Mouse (Mus musculus) megakaryocyte, embryonic 14.5 days (primary cell): ENCODE results near the gene Hoxa6. TPM values are rescaled to one million over a fixed set of nuclear protein-coding genes. Genes with fewer than 3 reads are reported as not detected.

Source experiments
- H3K27me3 ChIP-seq: replicated peaks from 2 replicates; pipeline ENCODE3; 2012; ENCODE audit warnings: inconsistent platforms
- H3K36me3 ChIP-seq: replicated peaks from 2 replicates; pipeline ENCODE3; 2012; ENCODE audit warnings: low read length, inconsistent platforms, mixed read lengths
- H3K4me1 ChIP-seq: 2 replicates; pipeline ENCODE4 v1.6.1; 2012; ENCODE audit warnings: inconsistent platforms
- H3K4me3 ChIP-seq: replicated peaks from 2 replicates; pipeline ENCODE3; 2012; ENCODE audit warnings: moderate library complexity, mild to moderate bottlenecking, inconsistent platforms
- H3K9me3 ChIP-seq: 2 replicates; pipeline ENCODE4 v1.6.1; 2012; ENCODE audit warnings: inconsistent platforms
- FLI1 ChIP-seq: IDR thresholded peaks from 2 replicates; pipeline ENCODE4 v1.6.1; 2012; ENCODE audit warnings: low read length, inconsistent platforms, mixed read lengths
- GATA1 ChIP-seq: IDR thresholded peaks from 3 replicates; pipeline ENCODE4 v1.6.1; 2012; ENCODE audit warnings: mixed read lengths, low read length, inconsistent platforms, borderline replicate concordance
- polyA plus RNA-seq: library from polyadenylated mRNA; stranded (reverse); fragments of >175 nt; gene quantifications from 2 replicates; pipeline ENCODE4 v1.2.3, GENCODE M21; 2012; ENCODE audit warnings: low replicate concordance; ENCODE audit not compliant: insufficient read depth

The Hoxa6 gene
- not detected in 2 replicates for polyA plus RNA-seq

GRCm38 (mm10) chr6:52208072-52208867, at the start of gene Hoxa6:
TSS of gene Hoxa6 (minus strand) at chr6:52208722.
- peaks cover 77% of the 10 kb centered on the region for H3K27me3 ChIP-seq
- H3K9me3 ChIP-seq, result peaks cover 45% of the 10 kb centered on the region
- H3K4me3 ChIP-seq, result peak within 1 kb of the TSS; percentile 10
- H3K4me1 ChIP-seq, result peaks cover 30% of the 10 kb centered on the region
- peaks cover 26% of the 10 kb centered on the region for H3K36me3 ChIP-seq
- no peak for TF ChIP-seq FLI1

DNA sequence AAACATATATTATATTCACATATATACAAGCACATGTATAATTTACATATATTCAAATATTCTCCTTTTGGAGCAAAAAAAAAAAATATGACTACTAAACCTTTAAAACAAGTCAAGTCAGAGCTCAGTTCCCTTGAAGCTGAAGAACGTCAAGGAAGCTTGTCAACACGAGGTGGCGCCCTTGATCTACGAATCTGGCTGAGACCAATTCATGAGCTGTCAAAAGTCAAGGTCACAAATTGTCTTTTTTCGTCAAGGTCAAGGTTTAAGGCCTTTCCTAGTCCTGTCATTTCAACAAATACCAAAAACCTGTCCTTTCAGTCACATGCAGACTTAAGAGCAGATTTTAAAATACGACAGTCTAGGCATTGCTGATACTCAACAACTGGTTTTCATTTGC, 48.4 kb upstream of the Hoxa6 start:
- TF ChIP-seq GATA1, result no peak
- no peak for TF ChIP-seq FLI1
- peaks cover 89% of the 10 kb centered on the region for H3K27me3 ChIP-seq
- H3K9me3 ChIP-seq, result 0 out of 2 replicates have a peak, but pooled peaks cover 14% of the 10 kb centered on the region

GRCm38 (mm10) chr6:52253511-52254500, 45.3 kb upstream of the Hoxa6 start:
- peaks cover 16% of the 10 kb centered on the region; the same call in 1 of the 2 replicates for H3K9me3 ChIP-seq
- peaks cover 30% of the 10 kb centered on the region for H3K4me1 ChIP-seq
- H3K4me3 ChIP-seq, result peak overlapping the region; percentile 81
- H3K36me3 ChIP-seq, result no peaks in the 10 kb centered on the region
- TF ChIP-seq GATA1 (no peak), FLI1 (no peak)
- H3K27me3 ChIP-seq, result peaks cover 91% of the 10 kb centered on the region

More for the DNA sequence above, 48.4 kb upstream of the Hoxa6 start:
- H3K4me1 ChIP-seq, result peaks cover 45% of the 10 kb centered on the region
- no peak overlapping the region for H3K4me3 ChIP-seq
- H3K36me3 ChIP-seq, result no peaks in the 10 kb centered on the region

DNA sequence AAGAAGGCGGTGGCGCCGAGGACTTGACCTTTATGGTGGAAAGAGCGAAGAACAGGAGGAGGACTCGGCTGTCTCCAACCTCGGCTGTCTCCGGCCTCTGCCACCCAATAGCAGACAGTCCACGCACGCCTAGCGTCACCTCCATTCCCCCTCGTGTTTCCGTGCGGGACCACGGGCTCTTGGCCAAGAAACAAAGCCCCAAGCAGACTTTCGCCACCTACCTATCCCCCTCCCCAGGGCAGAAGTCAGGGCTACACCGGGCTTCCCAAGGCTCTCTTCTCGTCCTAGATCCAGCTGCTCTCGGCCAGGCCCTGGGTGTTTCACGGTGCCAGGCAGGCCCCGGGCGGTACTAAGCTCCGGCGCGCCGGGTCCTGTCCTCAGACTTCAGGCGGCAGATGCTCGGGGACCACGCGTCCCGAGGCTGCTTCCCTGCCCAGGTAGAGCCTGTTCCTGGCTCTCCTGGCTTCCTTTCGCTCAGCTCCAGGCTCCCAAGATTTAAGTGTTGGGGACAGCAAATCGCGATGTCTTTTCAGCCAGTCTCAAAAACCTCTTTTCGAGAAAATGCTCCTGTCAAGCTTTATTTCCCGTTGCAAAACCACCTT, 44.4 kb upstream of the Hoxa6 start:
- H3K27me3 ChIP-seq, result peaks cover 91% of the 10 kb centered on the region

DNA sequence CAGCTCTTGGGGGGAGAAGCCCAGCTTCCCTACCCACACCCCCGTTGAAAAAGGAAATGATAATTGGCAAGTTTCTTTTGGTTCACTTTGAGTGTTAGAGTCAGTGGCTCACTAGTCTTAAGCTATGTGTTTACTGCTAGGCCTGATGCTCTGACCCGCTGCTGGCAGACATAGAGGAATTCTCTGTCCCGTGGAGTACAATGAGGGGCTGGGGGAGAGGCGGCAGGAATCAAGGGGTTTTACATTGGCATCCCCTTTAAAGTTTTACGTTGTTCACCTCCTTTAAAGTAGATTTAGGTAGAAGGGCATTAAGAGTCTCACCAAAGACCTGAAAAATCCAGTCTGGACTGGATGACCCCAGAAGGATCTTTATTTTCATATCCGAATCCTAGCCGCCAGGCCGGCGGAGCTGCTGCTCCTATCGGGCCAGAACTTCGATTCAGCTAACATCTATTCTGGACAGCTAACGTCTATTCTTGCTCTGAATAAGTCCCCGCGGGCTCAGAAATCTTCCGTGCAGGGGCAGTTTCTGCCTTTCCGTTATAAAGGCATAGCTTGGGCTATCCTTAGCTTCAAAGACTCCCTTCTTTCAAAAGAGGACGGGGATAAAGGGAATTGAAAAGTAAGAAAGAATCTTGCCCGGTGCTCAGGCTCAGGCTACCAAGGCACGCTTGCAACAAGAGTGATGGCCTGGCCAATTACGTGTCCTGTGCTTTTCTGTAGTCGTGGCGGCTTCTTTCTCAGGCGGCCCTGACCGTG, 43.7 kb upstream of the Hoxa6 start:
- H3K27me3 ChIP-seq, result peaks cover 92% of the 10 kb centered on the region
- H3K4me1 ChIP-seq, result peaks cover 38% of the 10 kb centered on the region
- peaks cover 16% of the 10 kb centered on the region; the same call in 1 of the 2 replicates for H3K9me3 ChIP-seq
- no peaks in the 10 kb centered on the region for H3K36me3 ChIP-seq
- H3K4me3 ChIP-seq, result no peak overlapping the region
- TF ChIP-seq FLI1 (no peak), GATA1 (no peak)

More for the DNA sequence above, 44.4 kb upstream of the Hoxa6 start:
- no peak overlapping the region for H3K4me3 ChIP-seq
- no peaks in the 10 kb centered on the region for H3K36me3 ChIP-seq
- peaks cover 16% of the 10 kb centered on the region; the same call in 1 of the 2 replicates for H3K9me3 ChIP-seq
- H3K4me1 ChIP-seq, result peaks cover 38% of the 10 kb centered on the region
- TF ChIP-seq FLI1 (no peak), GATA1 (no peak)

- no peak for TF ChIP-seq FLI1
- TF ChIP-seq GATA1, result no peak
- peaks cover 46% of the 10 kb centered on the region for H3K4me1 ChIP-seq
- H3K27me3 ChIP-seq, result peaks cover 95% of the 10 kb centered on the region
- H3K4me3 ChIP-seq, result no peak overlapping the region
- H3K36me3 ChIP-seq, result no peaks in the 10 kb centered on the region
- peaks cover 16% of the 10 kb centered on the region; the same call in 1 of the 2 replicates for H3K9me3 ChIP-seq
These were observed 42.8 kb upstream of the Hoxa6 start for GRCm38 (mm10) chr6:52251177-52251879.

DNA sequence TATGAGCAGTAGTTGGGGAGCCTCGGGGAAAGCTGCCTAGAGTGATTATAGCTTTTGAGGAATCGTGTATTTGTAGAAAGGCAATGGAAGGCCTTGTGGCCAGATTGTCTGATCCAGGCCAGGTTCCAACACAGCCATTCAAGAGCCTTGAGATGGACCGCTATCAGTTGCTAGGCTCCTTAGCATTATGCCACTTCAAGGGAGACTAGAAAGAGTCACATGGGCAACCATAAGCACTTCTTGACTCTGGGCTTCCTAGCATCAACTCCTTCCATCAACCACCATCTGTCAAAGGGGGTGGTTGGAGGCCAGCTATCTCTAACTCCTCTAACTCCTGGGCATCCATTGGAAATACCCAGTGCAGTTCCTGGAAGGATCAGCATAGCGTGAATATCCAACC, 41.3 kb upstream of the Hoxa6 start:
- Histone ChIP-seq H3K36me3 (no peaks in the 10 kb centered on the region), H3K27me3 (peaks cover 98% of the 10 kb centered on the region), H3K4me3 (no peak overlapping the region), H3K9me3 (peaks cover 16% of the 10 kb centered on the region; the same call in 1 of the 2 replicates), H3K4me1 (peaks cover 61% of the 10 kb centered on the region)
- TF ChIP-seq FLI1, result no peak
- no peak for TF ChIP-seq GATA1

DNA sequence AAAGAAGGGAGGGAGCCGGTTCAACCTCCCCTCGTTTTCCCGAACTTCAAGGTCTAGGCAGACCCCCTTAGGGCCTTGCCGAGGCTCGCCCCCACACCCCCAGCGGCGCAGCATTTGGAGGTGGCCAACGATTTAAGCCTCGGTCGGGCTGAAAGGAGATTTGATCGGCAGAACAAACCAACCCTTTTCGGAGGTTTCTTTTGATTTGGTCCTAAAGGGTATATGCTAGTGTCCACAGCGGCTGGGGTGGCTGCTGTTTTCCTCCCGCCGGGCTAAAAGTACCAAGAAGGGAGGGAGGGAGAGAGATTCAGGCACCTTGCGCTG, 40.9 kb upstream of the Hoxa6 start:
- peaks cover 100% of the 10 kb centered on the region for H3K27me3 ChIP-seq

More for the DNA sequence above, 40.9 kb upstream of the Hoxa6 start:
- Histone ChIP-seq H3K4me3 (peak overlapping the region; percentile 56), H3K9me3 (peaks cover 16% of the 10 kb centered on the region; the same call in 1 of the 2 replicates), H3K36me3 (no peaks in the 10 kb centered on the region), H3K4me1 (peaks cover 63% of the 10 kb centered on the region)
- no peak for TF ChIP-seq GATA1
- TF ChIP-seq FLI1, result no peak
